Mouse (Mus musculus): ENCODE measurements at regions not wholly inside any gene's neighbourhood (a gene's known extent, or its start where the extent isn't known, plus 50 kb on each side); places are given as distances from the start of the nearest gene placed in this dataset.
A peak's percentile ranks its signal among the peaks of the same experiment; 100 is the strongest.

DNA sequence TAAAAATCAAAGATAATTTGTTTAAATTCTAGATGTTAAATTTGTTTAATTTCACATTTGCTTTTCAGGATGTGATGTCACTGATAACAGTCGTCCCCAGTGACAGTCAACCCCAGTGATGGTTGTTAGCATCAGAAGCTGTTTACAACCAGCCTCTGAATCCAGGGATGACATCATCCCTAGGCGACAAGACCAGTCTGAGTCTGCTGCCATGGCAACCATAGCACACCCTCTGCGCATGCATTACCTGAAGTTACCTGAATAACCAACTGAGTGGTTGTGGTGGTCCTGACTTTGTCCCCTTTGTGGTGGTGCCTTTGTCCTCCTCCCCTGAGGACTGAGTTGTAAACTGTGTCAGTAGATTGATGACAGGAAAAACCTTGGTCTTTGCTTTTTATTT lies 92.0 kb upstream of the Zfp644 start:
- ATAC-seq (replicated peaks; ENCODE audit: insufficient number of reproducible peaks, low FRiP score, low TSS enrichment), result no peak; the same call in 1 of the 2 replicates
- H3K4me1 ChIP-seq (ENCODE audit: control insufficient read depth, insufficient read depth, low read length), result peaks cover 2% of the 10 kb centered on the region; the same call in 1 of the 2 replicates
- H3K4me2 ChIP-seq, result no peak overlapping the region
- no peak overlapping the region for H3K4me3 ChIP-seq (ENCODE audit: low read depth, low read length)
- 32% methylated on average over 3 of the region's 3 CpGs for WGBS (ENCODE audit: insufficient replicate concordance)
- no peak overlapping the region for H3K27ac ChIP-seq (ENCODE audit: low read depth, low read length)
- H3K9ac ChIP-seq (ENCODE audit: low read depth, low read length), result no peak overlapping the region
- H3K27me3 ChIP-seq (ENCODE audit: control insufficient read depth, insufficient read depth, low read length), result no peaks in the 10 kb centered on the region
- no peaks in the 10 kb centered on the region for H3K36me3 ChIP-seq (ENCODE audit: control insufficient read depth, insufficient read depth, low read length)
- no peaks in the 10 kb centered on the region for H3K9me3 ChIP-seq (replicated peaks; ENCODE audit: control insufficient read depth, low read length)

DNA sequence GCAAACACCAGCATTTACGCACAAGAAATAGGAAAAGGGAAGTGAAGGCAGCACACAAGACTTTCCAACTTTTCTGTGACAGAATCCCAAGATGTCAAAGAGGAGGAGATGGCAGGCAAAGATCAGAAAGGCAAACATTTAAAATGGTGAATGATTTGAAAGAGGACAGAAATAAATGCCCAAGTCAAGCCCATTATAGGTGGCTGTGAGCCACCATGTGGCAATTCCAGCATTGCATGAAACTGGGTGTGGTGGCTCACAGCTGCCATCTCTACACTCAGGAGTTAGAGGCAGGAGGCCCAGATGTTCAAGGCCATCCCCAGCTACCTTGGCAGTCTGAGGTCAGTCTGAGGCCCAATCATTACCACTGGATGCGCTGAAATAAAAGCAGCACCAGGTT lies 88.0 kb upstream of the Zfp644 start:
- 0 out of 2 replicates have a peak overlapping the region, but pooled peaks have one; percentile 25 for H3K4me3 ChIP-seq (ENCODE audit: low read depth, low read length)
- no peaks in the 10 kb centered on the region for H3K36me3 ChIP-seq (ENCODE audit: control insufficient read depth, insufficient read depth, low read length)
- H3K9ac ChIP-seq (ENCODE audit: low read depth, low read length), result no peak overlapping the region
- ATAC-seq (replicated peaks; ENCODE audit: insufficient number of reproducible peaks, low FRiP score, low TSS enrichment), result no peak
- 74% methylated on average over 2 of the region's 2 CpGs for WGBS (ENCODE audit: insufficient replicate concordance)
- H3K9me3 ChIP-seq (replicated peaks; ENCODE audit: control insufficient read depth, low read length), result no peaks in the 10 kb centered on the region
- peaks cover 5% of the 10 kb centered on the region; the same call in 1 of the 2 replicates for H3K4me1 ChIP-seq (ENCODE audit: control insufficient read depth, insufficient read depth, low read length)
- H3K27ac ChIP-seq (ENCODE audit: low read depth, low read length), result no peak overlapping the region
- H3K4me2 ChIP-seq, result peak overlapping the region; percentile 49
- H3K27me3 ChIP-seq (ENCODE audit: control insufficient read depth, insufficient read depth, low read length), result no peaks in the 10 kb centered on the region

DNA sequence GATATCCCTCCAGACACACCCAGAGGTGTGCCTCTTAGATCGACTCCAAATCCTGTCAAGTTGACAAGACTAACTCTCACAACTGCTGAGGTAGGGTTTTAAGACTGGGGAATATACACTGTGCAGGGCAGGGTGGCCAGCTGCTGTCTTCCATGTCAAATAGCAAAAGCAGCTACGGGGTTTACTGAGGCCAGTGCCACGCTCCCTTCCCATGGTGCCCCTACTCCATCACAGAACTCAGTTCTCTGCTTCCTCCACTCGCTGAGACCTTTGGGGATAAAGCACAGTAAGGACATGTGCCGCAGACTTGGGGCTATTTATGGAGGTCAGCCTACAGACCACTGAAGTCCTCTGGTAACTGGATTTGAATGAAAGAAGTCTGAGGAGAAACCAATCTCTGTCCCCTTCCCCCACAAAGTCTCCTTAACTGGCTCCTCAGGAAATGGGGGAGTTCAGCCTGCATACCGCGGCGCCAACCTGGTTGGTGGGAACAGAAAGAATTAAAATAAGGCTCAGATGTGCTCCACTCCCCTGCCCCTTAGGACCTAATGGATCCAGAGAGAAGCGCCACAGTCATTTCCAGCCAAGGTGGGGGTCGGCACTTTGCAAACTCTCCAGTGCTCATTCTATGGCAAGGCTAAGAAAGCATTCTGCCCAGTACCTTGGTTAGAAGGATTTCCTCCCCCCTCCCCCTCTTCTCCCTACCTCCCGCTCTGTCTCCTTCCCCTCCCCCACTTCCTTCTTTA lies 87.0 kb upstream of the Zfp644 start:
- ATAC-seq (replicated peaks; ENCODE audit: insufficient number of reproducible peaks, low FRiP score, low TSS enrichment), result no peak
- H3K4me3 ChIP-seq (ENCODE audit: low read depth, low read length), result peak overlapping the region; percentile 38
- peak overlapping the region; percentile 77 for H3K4me2 ChIP-seq
- H3K9ac ChIP-seq (ENCODE audit: low read depth, low read length), result peak overlapping the region; percentile 59; the same call in 1 of the 2 replicates
- 9% methylated on average over 11 of the region's 11 CpGs for WGBS (ENCODE audit: insufficient replicate concordance)
- peaks cover 5% of the 10 kb centered on the region; the same call in 1 of the 2 replicates for H3K4me1 ChIP-seq (ENCODE audit: control insufficient read depth, insufficient read depth, low read length)
- no peaks in the 10 kb centered on the region for H3K27me3 ChIP-seq (ENCODE audit: control insufficient read depth, insufficient read depth, low read length)
- H3K9me3 ChIP-seq (replicated peaks; ENCODE audit: control insufficient read depth, low read length), result no peaks in the 10 kb centered on the region
- H3K36me3 ChIP-seq (ENCODE audit: control insufficient read depth, insufficient read depth, low read length), result no peaks in the 10 kb centered on the region
- H3K27ac ChIP-seq (ENCODE audit: low read depth, low read length), result 0 out of 2 replicates have a peak overlapping the region, but pooled peaks have one; percentile 22

DNA sequence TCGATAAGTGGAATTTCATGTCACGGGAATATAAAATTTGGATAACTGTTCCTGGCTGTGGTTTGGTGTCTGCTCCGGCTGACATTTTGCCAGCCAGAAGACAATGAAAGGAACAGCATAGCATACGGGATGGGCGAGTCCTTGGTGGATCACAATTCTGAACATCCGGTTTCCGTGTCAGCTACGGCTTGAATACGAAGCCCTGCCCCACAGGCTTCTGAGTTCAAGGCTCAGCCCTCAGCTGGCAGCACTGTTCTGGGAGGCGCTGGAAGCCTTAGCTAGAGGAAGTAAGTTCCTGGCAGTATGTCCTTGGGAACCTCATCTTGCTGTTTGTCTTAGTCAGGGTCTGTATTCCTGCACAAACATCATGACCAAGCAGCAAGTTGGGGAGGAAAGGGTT lies 83.7 kb upstream of the Zfp644 start:
- Histone ChIP-seq H3K9me3 (replicated peaks; ENCODE audit: control insufficient read depth, low read length) (no peaks in the 10 kb centered on the region), H3K9ac (ENCODE audit: low read depth, low read length) (no peak overlapping the region), H3K4me1 (ENCODE audit: control insufficient read depth, insufficient read depth, low read length) (peaks cover 5% of the 10 kb centered on the region; the same call in 1 of the 2 replicates), H3K36me3 (ENCODE audit: control insufficient read depth, insufficient read depth, low read length) (no peaks in the 10 kb centered on the region), H3K27ac (ENCODE audit: low read depth, low read length) (no peak overlapping the region), H3K4me3 (ENCODE audit: low read depth, low read length) (no peak overlapping the region), H3K27me3 (ENCODE audit: control insufficient read depth, insufficient read depth, low read length) (no peaks in the 10 kb centered on the region), H3K4me2 (no peak overlapping the region)
- 88% methylated on average over 10 of the region's 10 CpGs for WGBS (ENCODE audit: insufficient replicate concordance)
- no peak for ATAC-seq (replicated peaks; ENCODE audit: insufficient number of reproducible peaks, low FRiP score, low TSS enrichment)

DNA sequence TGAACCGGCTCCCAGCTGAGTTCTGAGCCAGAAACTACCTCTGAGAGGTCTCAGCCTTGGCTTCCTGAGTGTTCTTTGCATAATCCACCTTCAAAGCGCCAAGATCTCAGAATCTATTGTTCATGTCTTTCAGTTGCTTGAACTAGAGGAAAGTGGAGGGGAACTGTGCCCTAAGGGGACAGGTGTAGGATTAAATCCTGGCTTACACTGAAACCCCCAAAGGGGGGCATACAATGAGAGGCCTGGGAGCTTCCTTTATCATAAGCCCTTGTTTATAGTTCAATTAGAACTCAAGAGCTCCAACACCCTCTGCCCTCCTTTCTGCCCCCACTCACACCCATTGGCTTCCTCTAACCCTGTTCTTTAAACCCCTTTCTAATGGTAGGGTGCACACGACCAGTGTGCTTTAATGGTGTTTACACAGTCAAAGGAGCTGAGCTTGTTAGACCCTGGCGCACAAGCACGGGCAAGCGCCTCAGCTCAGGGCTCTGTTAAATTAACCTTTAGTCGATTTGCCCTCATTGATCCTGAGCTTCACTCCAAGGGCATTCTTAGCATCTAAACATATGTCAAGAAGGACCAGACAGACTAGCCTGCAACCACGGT lies 81.2 kb upstream of the Zfp644 start:
- Histone ChIP-seq H3K27ac (ENCODE audit: low read depth, low read length) (no peak overlapping the region), H3K9ac (ENCODE audit: low read depth, low read length) (no peak overlapping the region), H3K9me3 (replicated peaks; ENCODE audit: control insufficient read depth, low read length) (no peaks in the 10 kb centered on the region), H3K4me2 (no peak overlapping the region), H3K4me3 (ENCODE audit: low read depth, low read length) (no peak overlapping the region), H3K36me3 (ENCODE audit: control insufficient read depth, insufficient read depth, low read length) (no peaks in the 10 kb centered on the region), H3K4me1 (ENCODE audit: control insufficient read depth, insufficient read depth, low read length) (no peaks in the 10 kb centered on the region), H3K27me3 (ENCODE audit: control insufficient read depth, insufficient read depth, low read length) (no peaks in the 10 kb centered on the region)
- 46% methylated on average over 8 of the region's 8 CpGs for WGBS (ENCODE audit: insufficient replicate concordance)
- ATAC-seq (replicated peaks; ENCODE audit: insufficient number of reproducible peaks, low FRiP score, low TSS enrichment), result no peak

DNA sequence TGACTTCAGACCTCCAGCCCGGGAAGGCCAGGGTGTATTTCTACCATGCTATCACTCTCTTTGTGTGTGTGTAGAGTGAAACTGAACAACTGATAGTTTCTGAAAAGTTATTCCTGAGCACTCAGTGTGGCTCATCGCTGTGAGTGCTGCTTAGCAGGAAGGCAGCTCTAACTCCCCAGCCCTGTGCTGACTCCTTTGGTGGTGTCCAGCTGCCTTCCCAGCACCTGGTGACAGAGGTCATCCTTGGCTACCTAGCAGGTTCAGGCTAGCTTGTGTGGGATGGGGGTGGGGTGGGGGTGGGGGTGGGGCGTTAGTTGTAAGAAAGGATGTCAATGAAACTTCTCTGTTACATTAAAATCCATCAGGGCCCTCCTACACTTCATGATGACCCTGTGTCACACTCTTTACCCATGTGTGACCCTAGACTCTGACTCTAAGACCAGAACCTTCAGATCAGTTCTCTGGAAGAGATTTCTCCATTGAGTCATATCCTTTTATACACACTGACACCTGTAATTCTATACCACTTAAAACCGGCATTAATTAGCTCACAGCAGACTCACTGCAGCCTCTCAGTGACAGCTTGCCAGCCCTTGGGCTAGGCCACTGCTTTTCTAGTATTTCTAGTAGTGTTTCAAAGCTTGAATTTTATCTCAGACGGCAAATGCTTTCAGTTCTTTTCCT lies 78.1 kb upstream of the Zfp644 start:
- Histone ChIP-seq H3K36me3 (ENCODE audit: control insufficient read depth, insufficient read depth, low read length) (no peaks in the 10 kb centered on the region), H3K27ac (ENCODE audit: low read depth, low read length) (no peak overlapping the region), H3K9ac (ENCODE audit: low read depth, low read length) (no peak overlapping the region), H3K27me3 (ENCODE audit: control insufficient read depth, insufficient read depth, low read length) (no peaks in the 10 kb centered on the region), H3K9me3 (replicated peaks; ENCODE audit: control insufficient read depth, low read length) (no peaks in the 10 kb centered on the region), H3K4me1 (ENCODE audit: control insufficient read depth, insufficient read depth, low read length) (no peaks in the 10 kb centered on the region), H3K4me2 (no peak overlapping the region), H3K4me3 (ENCODE audit: low read depth, low read length) (no peak overlapping the region)
- 51% methylated on average over 5 of the region's 5 CpGs for WGBS (ENCODE audit: insufficient replicate concordance)
- no peak for ATAC-seq (replicated peaks; ENCODE audit: insufficient number of reproducible peaks, low FRiP score, low TSS enrichment)

DNA sequence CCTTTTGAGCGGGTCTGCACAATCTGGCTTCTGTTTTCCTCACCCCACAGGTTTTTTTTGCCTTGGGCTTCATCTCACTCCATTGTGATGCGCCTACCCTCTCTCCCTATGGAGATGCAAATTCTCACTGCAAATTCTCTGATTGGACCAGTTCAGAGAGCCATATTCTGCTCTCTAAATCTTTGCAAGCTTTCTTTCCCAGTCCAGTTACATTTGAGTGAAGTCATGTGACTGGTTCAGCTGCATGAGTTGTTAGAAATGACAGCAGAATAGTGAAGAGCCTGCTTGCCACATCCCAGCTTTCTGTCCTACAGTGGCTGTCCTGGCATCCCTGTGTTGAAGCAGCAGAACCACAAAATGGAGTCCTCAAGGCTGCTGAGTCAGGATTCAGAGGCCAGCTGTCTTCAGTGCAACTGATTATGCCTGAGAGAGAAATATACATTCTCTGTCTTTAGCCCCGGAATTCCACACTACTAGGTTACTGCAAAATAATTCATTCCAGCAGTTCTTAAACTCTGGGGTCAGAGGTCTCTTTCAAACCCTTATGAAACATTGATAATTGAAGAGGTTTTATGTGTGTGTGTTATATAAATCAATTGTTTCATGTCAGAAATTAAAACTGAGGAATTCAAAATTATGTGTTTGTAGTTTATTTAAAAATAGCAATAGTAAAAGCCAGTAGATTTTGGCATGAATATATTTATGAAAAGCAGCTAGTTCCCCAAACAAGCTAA lies 76.3 kb upstream of the Zfp644 start:
- no peaks in the 10 kb centered on the region for H3K27me3 ChIP-seq (ENCODE audit: control insufficient read depth, insufficient read depth, low read length)
- no peak overlapping the region for H3K4me2 ChIP-seq
- H3K9me3 ChIP-seq (replicated peaks; ENCODE audit: control insufficient read depth, low read length), result no peaks in the 10 kb centered on the region
- ATAC-seq (replicated peaks; ENCODE audit: insufficient number of reproducible peaks, low FRiP score, low TSS enrichment), result no peak
- 57% methylated on average over 3 of the region's 3 CpGs for WGBS (ENCODE audit: insufficient replicate concordance)
- no peaks in the 10 kb centered on the region for H3K4me1 ChIP-seq (ENCODE audit: control insufficient read depth, insufficient read depth, low read length)
- no peak overlapping the region for H3K9ac ChIP-seq (ENCODE audit: low read depth, low read length)
- H3K27ac ChIP-seq (ENCODE audit: low read depth, low read length), result no peak overlapping the region
- H3K36me3 ChIP-seq (ENCODE audit: control insufficient read depth, insufficient read depth, low read length), result no peaks in the 10 kb centered on the region
- H3K4me3 ChIP-seq (ENCODE audit: low read depth, low read length), result no peak overlapping the region

DNA sequence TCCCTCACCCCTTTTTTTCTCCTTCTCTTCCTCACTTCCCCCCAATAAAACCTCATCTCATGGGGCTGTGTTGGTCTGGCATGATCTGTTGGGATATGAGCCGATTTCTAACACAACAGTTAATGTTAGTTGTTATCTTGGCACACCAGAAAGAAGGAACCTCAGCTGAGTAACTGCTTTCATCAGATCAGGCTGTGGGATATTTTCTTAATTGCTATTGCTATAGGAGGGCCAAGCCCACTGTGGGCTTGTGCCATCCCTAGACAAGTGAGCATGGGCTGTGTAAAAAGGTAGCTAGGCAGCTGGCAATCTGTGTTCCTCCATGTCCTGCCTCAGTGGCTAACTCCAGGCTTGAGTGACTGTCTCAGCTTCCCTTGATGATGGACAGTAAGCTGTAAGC lies 73.9 kb upstream of the Zfp644 start:
- H3K4me3 ChIP-seq (ENCODE audit: low read depth, low read length), result no peak overlapping the region
- 76% methylated on average over 1 of the region's 1 CpGs for WGBS (ENCODE audit: insufficient replicate concordance)

More for the DNA sequence above, 73.9 kb upstream of the Zfp644 start:
- no peak overlapping the region for H3K27ac ChIP-seq (ENCODE audit: low read depth, low read length)
- no peaks in the 10 kb centered on the region for H3K9me3 ChIP-seq (replicated peaks; ENCODE audit: control insufficient read depth, low read length)
- H3K4me1 ChIP-seq (ENCODE audit: control insufficient read depth, insufficient read depth, low read length), result no peaks in the 10 kb centered on the region
- no peaks in the 10 kb centered on the region for H3K36me3 ChIP-seq (ENCODE audit: control insufficient read depth, insufficient read depth, low read length)
- H3K27me3 ChIP-seq (ENCODE audit: control insufficient read depth, insufficient read depth, low read length), result no peaks in the 10 kb centered on the region
- no peak for ATAC-seq (replicated peaks; ENCODE audit: insufficient number of reproducible peaks, low FRiP score, low TSS enrichment)
- no peak overlapping the region for H3K9ac ChIP-seq (ENCODE audit: low read depth, low read length)
- H3K4me2 ChIP-seq, result no peak overlapping the region

Measured in heart, embryonic 11.5 days (tissue).